ENCODE assay signal across 8 mouse cellular contexts in the genomic region with DNA sequence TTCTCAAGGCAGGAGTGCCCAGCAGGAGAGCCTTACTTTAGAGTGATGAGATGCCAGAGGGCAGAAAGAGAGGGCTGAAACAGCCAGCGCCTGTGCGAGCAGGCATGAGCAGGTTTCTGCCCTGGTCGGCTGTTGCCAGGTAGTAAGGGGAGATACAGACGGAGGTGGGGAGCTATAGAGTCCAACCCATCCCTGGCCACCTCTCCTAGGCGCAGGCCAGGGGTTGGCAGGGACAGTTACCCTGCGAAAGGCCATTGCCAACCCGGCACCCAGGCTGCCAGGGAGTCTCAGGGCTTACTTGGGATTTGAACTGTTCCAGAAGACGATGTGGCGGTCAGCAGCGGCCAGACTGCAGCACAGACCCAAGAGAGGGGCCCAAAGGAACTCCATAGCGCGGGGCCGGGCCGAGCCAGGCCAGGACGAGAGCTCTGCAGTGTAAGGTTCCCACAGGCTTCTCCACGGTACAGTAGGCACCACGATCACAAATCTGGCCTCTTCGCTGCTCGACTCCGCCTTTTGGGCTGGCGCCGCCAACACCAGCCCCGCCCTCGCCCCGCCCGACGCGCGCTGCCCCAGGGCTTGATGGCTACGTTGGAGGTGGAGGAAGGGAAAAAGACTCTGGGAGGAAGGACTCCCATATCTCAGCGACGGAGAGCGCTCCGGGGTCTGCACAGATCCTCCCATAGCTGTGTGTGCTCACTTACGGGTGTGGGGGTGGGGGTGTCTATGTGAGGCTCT. TPM values are rescaled to one million over a fixed set of nuclear protein-coding genes. Genes with fewer than 3 reads are reported as not detected.
DNase-seq lines count a peak whose midpoint lies in the region; ATAC-seq and TF ChIP-seq lines count a peak whose summit lies in the region.

No protein-coding gene starts in this region.

- H3K27ac ChIP-seq in CH12.LX (ENCODE audit: insufficient read depth, low read depth) = no peak overlapping the region
- peak overlapping the region; percentile 66 for H3K27ac ChIP-seq in forebrain, embryonic 10.5 days
- H3K27ac ChIP-seq in heart, embryonic 15.5 days = peak overlapping the region; percentile 92
- no peak overlapping the region for H3K27ac ChIP-seq in neural tube, embryonic 12.5 days

- H3K27me3 ChIP-seq in CH12.LX (replicated peaks) = peaks cover 7% of the 10 kb centered on the region
- H3K27me3 ChIP-seq in forebrain, embryonic 10.5 days (ENCODE audit: poor library complexity, severe bottlenecking) = peaks cover 76% of the 10 kb centered on the region
- no peaks in the 10 kb centered on the region for H3K27me3 ChIP-seq in heart, embryonic 15.5 days
- H3K27me3 ChIP-seq in neural tube, embryonic 12.5 days (replicated peaks) = peaks cover 44% of the 10 kb centered on the region

- H3K4me2 ChIP-seq in CH12.LX (ENCODE audit: insufficient read depth, low read depth, poor library complexity, severe bottlenecking) = peak overlapping the region; percentile 68
- H3K4me2 ChIP-seq in heart, embryonic 15.5 days = peak overlapping the region; percentile 98
- H3K4me2 ChIP-seq in neural tube, embryonic 12.5 days (replicated peaks) = peak overlapping the region; percentile 90

- TF ChIP-seq POLR2A in CH12.LX (IDR thresholded peaks at IDR 0.05; ENCODE audit: low read depth, low read length) = peak; percentile 61

- WGBS in forebrain, embryonic 10.5 days = 2% methylated on average over 35 of the region's 35 CpGs
- 2% methylated on average over 35 of the region's 35 CpGs for WGBS in heart, embryonic 15.5 days
- 3% methylated on average over 35 of the region's 35 CpGs for WGBS in neural tube, embryonic 12.5 days

- peak; percentile 83 for ATAC-seq in heart, embryonic 15.5 days (replicated peaks; ENCODE audit: insufficient number of reproducible peaks, insufficient read depth, low FRiP score, low read depth)
- peak; percentile 57 for ATAC-seq in neural tube, embryonic 12.5 days (ENCODE audit: low FRiP score, low read depth)

- H3K4me3 ChIP-seq in CH12.LX (replicated peaks in 1 of 3; ENCODE audit: low read depth in 2 of 3, low read length in 2 of 3, poor library complexity in 1 of 3) = peak overlapping the region; percentile 51 to 54 (median 51)
- peak overlapping the region; percentile 61 for H3K4me3 ChIP-seq in forebrain, embryonic 10.5 days
- peak overlapping the region; percentile 70 for H3K4me3 ChIP-seq in heart, embryonic 15.5 days
- H3K4me3 ChIP-seq in neural tube, embryonic 12.5 days = peak overlapping the region; percentile 43

- peak; percentile 75 for DNase-seq in CH12.LX (ENCODE audit: extremely low read depth)
- DNase-seq in brain, adult 2 months (ENCODE audit: low read depth, low spot score) = peak; percentile 95
- peak; percentile 81 for DNase-seq in forebrain, embryonic 10.5 days (ENCODE audit: extremely low spot score, low spot score)
- peak; percentile 94 to 96 for DNase-seq in kidney, postnatal 25 days
- peak; percentile 92 to 94 for DNase-seq in lung, adult 18-20 months
- DNase-seq in urinary bladder, adult 18-20 months (ENCODE audit: low spot score in 2 of 2) = peak; percentile 82 to 87

- no peaks in the 10 kb centered on the region for H3K79me2 ChIP-seq in CH12.LX (replicated peaks; ENCODE audit: control insufficient read depth, extremely low read depth, insufficient read depth, poor library complexity, severe bottlenecking)

- peak overlapping the region; percentile 66 for H3K9ac ChIP-seq in CH12.LX (ENCODE audit: insufficient read depth, low read depth)
- peak overlapping the region; percentile 81 for H3K9ac ChIP-seq in heart, embryonic 15.5 days
- peak overlapping the region; percentile 54 for H3K9ac ChIP-seq in neural tube, embryonic 12.5 days

- in situ Hi-C loops in CH12.LX (cut with MboI; ENCODE audit: low pct_ligation_motif_present, low pct_unique_long_range_greater_than_20kb, low sequenced_read_pairs) = no loop called here

- no peak for TF ChIP-seq RAD21 in CH12.LX (IDR thresholded peaks at IDR 0.05; ENCODE audit: low read depth, low read length)

- TF ChIP-seq CTCF in CH12.LX (conservative IDR thresholded peaks at IDR 0.05 in 1 of 2, IDR thresholded peaks at IDR 0.05 in 1 of 2; ENCODE audit: low read depth in 2 of 2, low read length in 2 of 2) = no peak

- dilution Hi-C loops in CH12.LX (cut with MboI; ENCODE audit: extremely low pct_ligation_motif_present, extremely low pct_unique_long_range_greater_than_20kb, low sequenced_read_pairs) = no loop called here

- H3K36me3 ChIP-seq in CH12.LX (replicated peaks in 1 of 2; ENCODE audit: control insufficient read depth in 1 of 2, insufficient read depth in 1 of 2, low read length in 1 of 2) = no peaks in the 10 kb centered on the region
- H3K36me3 ChIP-seq in forebrain, embryonic 10.5 days (replicated peaks) = no peaks in the 10 kb centered on the region
- H3K36me3 ChIP-seq in heart, embryonic 15.5 days = peaks cover 15% of the 10 kb centered on the region
- H3K36me3 ChIP-seq in neural tube, embryonic 12.5 days = no peaks in the 10 kb centered on the region

- no peak for TF ChIP-seq EP300 in CH12.LX (IDR thresholded peaks at IDR 0.05; ENCODE audit: low read length)

- H3K4me1 ChIP-seq in CH12.LX (ENCODE audit: control insufficient read depth in 1 of 2, insufficient read depth in 2 of 2) = peaks cover 13 to 26% of the 10 kb centered on the region in 2 experiments
- H3K4me1 ChIP-seq in forebrain, embryonic 10.5 days = peaks cover 58% of the 10 kb centered on the region
- peaks cover 51% of the 10 kb centered on the region for H3K4me1 ChIP-seq in heart, embryonic 15.5 days (replicated peaks)
- peaks cover 48% of the 10 kb centered on the region for H3K4me1 ChIP-seq in neural tube, embryonic 12.5 days

- no peaks in the 10 kb centered on the region for H3K9me3 ChIP-seq in CH12.LX (replicated peaks; ENCODE audit: low read length)
- no peaks in the 10 kb centered on the region for H3K9me3 ChIP-seq in forebrain, embryonic 10.5 days
- H3K9me3 ChIP-seq in heart, embryonic 15.5 days (replicated peaks) = no peaks in the 10 kb centered on the region
- no peaks in the 10 kb centered on the region for H3K9me3 ChIP-seq in neural tube, embryonic 12.5 days

TF ChIP-seq in CH12.LX, 34 proteins besides CTCF, POLR2A, EP300 and RAD21 (continues in another document):
- peak; percentile 28; the same call in 1 of the 2 replicates for TF ChIP-seq NRF1 (IDR thresholded peaks at IDR 0.05; ENCODE audit: low read depth, low read length)
- peak; percentile 34; the same call in 1 of the 2 replicates for TF ChIP-seq HCFC1 (IDR thresholded peaks at IDR 0.05; ENCODE audit: low read depth, low read length)
- no peak for TF ChIP-seq PAX5 (IDR thresholded peaks at IDR 0.05; ENCODE audit: low read length)
- no peak for TF ChIP-seq UBTF (IDR thresholded peaks at IDR 0.05; ENCODE audit: low read depth, low read length)
- TF ChIP-seq ELF1 (IDR thresholded peaks at IDR 0.05; ENCODE audit: low read depth, low read length) = peak; percentile 21; the same call in 1 of the 2 replicates
- TF ChIP-seq ZMIZ1 (IDR thresholded peaks at IDR 0.05; ENCODE audit: low read depth, low read length) = peak; percentile 80
- peak; percentile 32; the same call in 1 of the 2 replicates for TF ChIP-seq SIN3A (IDR thresholded peaks at IDR 0.05; ENCODE audit: low read length)
- peak; percentile 74; the same call in 1 of the 2 replicates for TF ChIP-seq MAZ (IDR thresholded peaks at IDR 0.05; ENCODE audit: low read depth, low read length)
- TF ChIP-seq MEF2A (IDR thresholded peaks at IDR 0.05; ENCODE audit: borderline replicate concordance, low read depth, low read length) = 0 out of 2 replicates have a peak, but pooled peaks have one; percentile 30
- no peak; the same call in 1 of the 2 replicates for TF ChIP-seq NELFE (IDR thresholded peaks at IDR 0.05; ENCODE audit: low read depth, low read length)

RNA-seq across cellular contexts. Expression of a gene that starts 1.6 kb away (rescaled TPM):
- total RNA-seq in CH12.LX (2012; rRNA removed) (0.59 and 0.93 TPM in 2 replicates), CH12.LX (2014; rRNA removed) (0.62 and 0.70 TPM in 2 replicates)
- 0.71 and 0.80 TPM in 2 replicates for polyA plus RNA-seq in CH12.LX (2012; ENCODE audit: insufficient read length, low read depth)
- 12.9 and 13.2 TPM in 2 replicates for polyA plus RNA-seq in forebrain, embryonic 10.5 days (2016; fragmentation: Nextera tagmentation; extraction: Ambion mirVana)
- polyA plus RNA-seq in heart, embryonic 15.5 days (2015; fragmentation: Nextera tagmentation; extraction: Ambion mirVana) = 35.0 and 39.9 TPM in 2 replicates
- polyA plus RNA-seq in neural tube, embryonic 12.5 days (2016; fragmentation: Nextera tagmentation; extraction: Ambion mirVana) = 14.4 and 15.9 TPM in 2 replicates

RNA-seq across cellular contexts. Expression of a gene that starts 9.0 kb away (rescaled TPM):
- total RNA-seq in CH12.LX (2012; rRNA removed) (47.8 and 50.9 TPM in 2 replicates), CH12.LX (2014; rRNA removed) (40.6 and 41.8 TPM in 2 replicates)
- polyA plus RNA-seq in CH12.LX (2012; ENCODE audit: insufficient read length, low read depth) = 44.7 and 56.0 TPM in 2 replicates
- 25.1 and 26.0 TPM in 2 replicates for polyA plus RNA-seq in forebrain, embryonic 10.5 days (2016; fragmentation: Nextera tagmentation; extraction: Ambion mirVana)
- polyA plus RNA-seq in heart, embryonic 15.5 days (2015; fragmentation: Nextera tagmentation; extraction: Ambion mirVana) = 44.5 and 49.5 TPM in 2 replicates
- polyA plus RNA-seq in neural tube, embryonic 12.5 days (2016; fragmentation: Nextera tagmentation; extraction: Ambion mirVana) = 39.0 and 40.2 TPM in 2 replicates

RNA-seq across cellular contexts. Expression of a gene that starts 20.2 kb away (rescaled TPM):
- 189 and 228 TPM in 2 replicates for total RNA-seq in CH12.LX (2012; rRNA removed)
- total RNA-seq in CH12.LX (2014; rRNA removed) = 45.8 and 52.7 TPM in 2 replicates
- polyA plus RNA-seq in CH12.LX (2012; ENCODE audit: insufficient read length, low read depth) = 70.4 and 74.8 TPM in 2 replicates
- 76.7 and 78.6 TPM in 2 replicates for polyA plus RNA-seq in forebrain, embryonic 10.5 days (2016; fragmentation: Nextera tagmentation; extraction: Ambion mirVana)
- 88.4 and 88.7 TPM in 2 replicates for polyA plus RNA-seq in heart, embryonic 15.5 days (2015; fragmentation: Nextera tagmentation; extraction: Ambion mirVana)
- 76.4 and 83.4 TPM in 2 replicates for polyA plus RNA-seq in neural tube, embryonic 12.5 days (2016; fragmentation: Nextera tagmentation; extraction: Ambion mirVana)

RNA-seq across cellular contexts. Expression of a gene that starts 33.2 kb away (rescaled TPM):
- 1.9 and 2.0 TPM in 2 replicates for total RNA-seq in CH12.LX (2012; rRNA removed)
- 0.36 TPM in 2 replicates for total RNA-seq in CH12.LX (2014; rRNA removed)
- 1.4 and 1.9 TPM in 2 replicates for polyA plus RNA-seq in CH12.LX (2012; ENCODE audit: insufficient read length, low read depth)
- polyA plus RNA-seq in forebrain, embryonic 10.5 days (2016; fragmentation: Nextera tagmentation; extraction: Ambion mirVana) = 4.4 and 5.4 TPM in 2 replicates
- 0.79 and 2.2 TPM in 2 replicates for polyA plus RNA-seq in heart, embryonic 15.5 days (2015; fragmentation: Nextera tagmentation; extraction: Ambion mirVana)
- 32.4 and 33.5 TPM in 2 replicates for polyA plus RNA-seq in neural tube, embryonic 12.5 days (2016; fragmentation: Nextera tagmentation; extraction: Ambion mirVana)

RNA-seq across cellular contexts. Expression of a gene that starts 33.6 kb away (rescaled TPM):
- 141 and 143 TPM in 2 replicates for total RNA-seq in CH12.LX (2012; rRNA removed)
- total RNA-seq in CH12.LX (2014; rRNA removed) = 127 and 180 TPM in 2 replicates
- 198 and 230 TPM in 2 replicates for polyA plus RNA-seq in CH12.LX (2012; ENCODE audit: insufficient read length, low read depth)
- 260 and 275 TPM in 2 replicates for polyA plus RNA-seq in forebrain, embryonic 10.5 days (2016; fragmentation: Nextera tagmentation; extraction: Ambion mirVana)
- 189 and 207 TPM in 2 replicates for polyA plus RNA-seq in heart, embryonic 15.5 days (2015; fragmentation: Nextera tagmentation; extraction: Ambion mirVana)
- 232 and 252 TPM in 2 replicates for polyA plus RNA-seq in neural tube, embryonic 12.5 days (2016; fragmentation: Nextera tagmentation; extraction: Ambion mirVana)

Comparison
In these comparisons a context has a peak if more than half of its experiments do, and no peak if none do; other contexts are left out.
1. H3K27ac ChIP-seq: peak in forebrain, embryonic 10.5 days (single experiment) and heart, embryonic 15.5 days (single experiment); none in CH12.LX (single experiment) and neural tube, embryonic 12.5 days (single experiment).
2. Peak in every context shown above with its lines, with median percentiles within 50 percentile points of each other: DNase-seq, H3K4me2 ChIP-seq, H3K4me3 ChIP-seq and H3K9ac ChIP-seq.